Mouse (Mus musculus): ENCODE measurements around the gene Rhbdf1. TPM values are rescaled to one million over a fixed set of nuclear protein-coding genes. Genes with fewer than 3 reads are reported as not detected.
A peak's percentile ranks its signal among the peaks of the same experiment; 100 is the strongest.

Rhbdf1 gene
- polyA plus RNA-seq (2017; shearing (Covaris generic)), result 1 to 10 TPM in 1 of 2 experiments, not detected in 1; 1.1 TPM

DNA sequence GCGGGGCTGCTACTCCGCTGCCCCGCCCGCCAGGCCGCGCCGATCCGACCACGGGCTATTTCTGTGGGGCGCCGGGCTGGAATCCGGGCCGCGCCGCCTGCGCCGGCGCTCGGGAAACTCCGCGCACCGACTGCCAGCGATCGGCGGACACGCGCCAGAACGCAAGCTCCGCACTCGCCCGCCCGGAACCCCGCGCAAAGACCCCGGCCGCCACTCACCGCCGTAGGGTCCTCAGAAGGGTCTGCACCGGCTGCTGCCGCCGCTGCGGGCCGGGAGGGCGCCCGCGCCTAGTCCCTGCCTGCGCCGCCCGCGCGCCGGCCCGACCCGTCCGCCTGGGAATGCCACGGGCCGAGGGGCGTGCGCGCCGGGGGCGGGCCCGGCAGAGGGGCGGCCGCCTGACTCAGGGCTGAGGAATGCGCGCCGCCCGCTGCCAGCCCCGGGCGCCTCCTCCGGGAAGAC lies at the start of gene Rhbdf1:
Rhbdf1 (minus strand) TSS at position 350 of the 459 bp plus-strand sequence.
- ATAC-seq, result no peak

- ATAC-seq, result no peak
Observed at GRCm38 (mm10) chr11:32271178-32271577, 49.1 kb upstream of the Rhbdf1 start.

DNA sequence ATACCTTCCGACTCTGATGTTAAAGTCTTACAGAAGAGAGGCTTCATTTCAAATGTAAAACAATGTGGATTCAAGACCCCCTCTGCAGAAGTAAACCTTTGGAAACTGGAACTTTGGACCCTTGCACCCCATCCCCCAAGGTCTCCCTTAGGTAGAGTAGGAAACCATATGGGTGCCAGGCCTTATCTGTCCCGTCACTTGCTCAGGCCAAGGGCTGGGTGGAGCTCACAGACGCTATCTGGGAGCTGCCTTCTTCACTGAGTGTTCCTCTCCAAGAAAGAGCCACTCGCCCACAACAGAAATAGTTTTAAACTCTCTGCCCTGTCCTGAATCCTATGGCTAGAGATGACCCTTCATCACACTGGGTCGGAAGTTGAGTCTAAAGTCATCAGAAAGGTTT lies 46.9 kb upstream of the Rhbdf1 start:
- no peak for ATAC-seq

DNA sequence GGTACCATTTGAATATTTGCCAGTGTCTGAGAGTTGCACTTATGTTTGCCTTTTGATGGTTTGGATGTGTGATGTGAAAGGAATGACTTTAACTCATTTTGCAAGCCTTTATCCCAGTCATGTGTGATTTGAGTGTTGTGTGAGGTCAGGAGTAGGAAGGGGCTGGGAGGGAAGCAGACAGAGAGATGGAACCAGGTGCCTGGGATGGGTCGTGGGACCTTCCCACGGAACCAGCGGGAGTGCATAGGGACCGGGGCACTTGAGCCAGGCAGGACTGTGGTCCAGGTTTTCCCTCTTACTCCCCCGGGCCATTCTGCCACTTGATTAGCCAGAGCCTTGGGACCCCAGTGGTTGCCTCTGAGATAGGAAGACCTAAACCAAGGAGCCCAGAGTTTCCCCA lies 45.9 kb upstream of the Rhbdf1 start:
- ATAC-seq, result peak; percentile 2

GRCm38 (mm10) chr11:32267188-32267884 lies 45.2 kb upstream of the Rhbdf1 start, which contains the start of gene Nprl3:
Gene Nprl3 (minus strand): TSS chr11:32267707.
- peak; percentile 96 for ATAC-seq

DNA sequence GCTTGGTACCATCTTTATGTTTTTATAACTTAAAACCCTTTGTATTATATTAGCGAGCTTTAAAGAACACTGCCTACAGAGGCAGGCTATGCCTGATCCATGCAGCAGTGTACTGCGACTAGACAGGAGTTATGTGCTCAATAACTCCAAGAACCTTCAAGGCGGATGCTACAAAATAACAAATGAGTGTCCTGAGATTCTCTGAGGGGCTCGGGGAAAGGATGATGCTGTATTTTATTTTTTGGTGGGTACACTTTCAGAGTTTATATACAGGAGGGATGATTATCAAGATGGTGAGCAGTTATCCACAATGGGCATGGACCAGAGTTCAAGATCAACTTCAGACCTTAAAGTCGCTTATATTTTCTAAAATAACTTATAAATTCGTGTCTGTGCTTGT lies 44.7 kb upstream of the Rhbdf1 start:
- ATAC-seq, result no peak

GRCm38 (mm10) chr11:32266194-32266593 lies 44.1 kb upstream of the Rhbdf1 start:
- ATAC-seq, result no peak

- ATAC-seq, result no peak
Observed at GRCm38 (mm10) chr11:32265117-32265738, 43.1 kb upstream of the Rhbdf1 start.

DNA sequence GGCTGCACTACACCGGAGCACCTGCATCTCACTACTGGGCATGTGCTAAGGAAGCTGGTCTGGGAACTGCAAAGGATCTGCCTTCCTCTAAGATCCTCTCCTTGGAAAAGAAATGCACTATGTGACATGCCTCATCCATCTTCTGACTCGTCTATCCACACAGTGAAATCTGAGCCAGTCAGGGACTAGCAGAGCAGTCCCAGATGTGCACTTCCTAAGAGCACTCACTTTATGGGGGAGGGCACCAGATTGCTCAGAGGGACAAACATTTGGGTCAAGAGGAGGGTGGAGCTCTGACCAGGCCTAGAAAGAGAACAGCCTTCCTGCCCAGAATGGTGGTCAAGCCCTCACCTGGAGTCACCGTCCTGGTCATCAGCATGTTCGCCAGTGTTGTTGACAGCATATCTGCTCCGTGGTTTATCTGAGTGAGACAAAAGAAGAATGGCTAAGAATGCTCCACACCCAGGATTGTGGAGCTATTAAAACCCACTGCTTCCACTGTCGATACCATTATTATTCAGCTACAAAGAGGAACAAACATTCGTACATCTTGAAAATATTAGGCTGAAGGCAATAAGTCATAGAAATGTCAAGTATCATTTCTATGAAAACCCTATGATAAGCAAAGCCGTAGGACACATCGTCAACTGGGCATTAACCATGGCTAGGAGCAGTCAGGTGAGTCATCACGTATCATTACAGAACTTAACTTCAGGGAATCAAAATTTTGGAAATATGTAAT lies 40.7 kb upstream of the Rhbdf1 start:
- ATAC-seq, result no peak

- no peak for ATAC-seq
Observed at GRCm38 (mm10) chr11:32256566-32256965, 34.5 kb upstream of the Rhbdf1 start.

DNA sequence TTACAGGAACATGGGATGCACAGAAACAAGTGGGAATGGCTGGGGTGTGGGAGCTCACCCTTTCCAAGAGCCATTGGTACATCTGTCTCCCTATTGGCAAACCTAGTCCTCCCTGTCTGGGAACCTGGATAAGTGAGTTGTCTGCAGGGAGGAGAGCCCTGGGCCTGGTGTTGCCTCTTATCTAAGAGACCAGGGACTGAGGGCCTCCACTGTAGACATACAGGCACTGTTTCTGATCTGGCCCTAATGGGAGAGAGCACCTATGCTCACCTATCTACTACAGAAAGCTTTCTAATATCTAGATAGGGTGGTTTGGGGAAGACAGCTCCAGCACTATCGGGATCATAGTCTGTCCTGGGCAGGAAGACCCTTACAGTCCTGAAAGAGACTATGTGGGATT lies 34.0 kb upstream of the Rhbdf1 start:
- no peak for ATAC-seq

- no peak for ATAC-seq
Observed at GRCm38 (mm10) chr11:32253121-32253520, 31.0 kb upstream of the Rhbdf1 start.

GRCm38 (mm10) chr11:32250880-32251763 lies 29.0 kb upstream of the Rhbdf1 start:
- no peak for ATAC-seq

GRCm38 (mm10) chr11:32248350-32248749 lies 26.2 kb upstream of the Rhbdf1 start:
- ATAC-seq, result no peak

DNA sequence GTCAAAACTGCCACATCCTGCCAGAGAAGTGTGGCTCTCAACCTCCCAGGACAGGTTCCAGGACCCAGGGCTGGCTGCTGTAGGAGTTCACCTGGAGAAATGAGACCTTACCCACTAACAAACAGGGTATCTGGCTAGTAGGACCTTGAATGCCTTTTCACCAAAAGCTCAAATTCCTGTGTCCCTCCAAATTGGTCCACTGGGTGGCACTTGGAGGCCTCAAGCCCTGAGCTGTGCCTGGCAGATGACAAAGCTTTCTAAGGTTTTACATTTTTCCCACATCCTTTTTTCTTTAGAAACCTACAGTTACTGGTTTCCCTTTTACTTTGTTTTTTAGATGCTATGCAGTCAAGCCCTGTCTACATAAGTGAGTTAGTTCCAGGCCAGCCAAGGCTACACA lies 25.0 kb upstream of the Rhbdf1 start:
- no peak for ATAC-seq

- no peak for ATAC-seq
Observed at GRCm38 (mm10) chr11:32245614-32246013, 23.5 kb upstream of the Rhbdf1 start.

GRCm38 (mm10) chr11:32244617-32245016 lies 22.5 kb upstream of the Rhbdf1 start:
- ATAC-seq, result no peak

DNA sequence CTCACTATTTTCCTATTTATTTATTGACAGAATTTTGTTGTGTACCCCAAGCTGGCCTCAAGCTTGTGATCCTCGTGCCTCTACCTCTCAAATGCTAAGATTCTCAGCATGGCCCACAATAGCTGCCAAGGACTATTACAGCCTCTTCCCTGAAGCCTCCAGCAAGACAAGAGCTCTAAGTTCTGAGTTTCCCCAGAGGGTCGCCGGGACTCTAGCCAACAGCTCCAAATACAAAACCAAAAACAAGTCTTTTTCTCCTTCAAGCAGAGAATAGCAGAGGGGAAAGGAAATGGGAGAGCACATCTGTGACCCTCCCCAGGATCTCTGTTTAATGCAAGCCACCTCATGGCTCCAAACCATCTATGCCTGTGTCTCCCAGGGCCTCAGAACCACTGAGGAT lies 22.0 kb upstream of the Rhbdf1 start:
- no peak for ATAC-seq

- no peak for ATAC-seq
Observed at GRCm38 (mm10) chr11:32243205-32243955, 21.3 kb upstream of the Rhbdf1 start.

GRCm38 (mm10) chr11:32242209-32242608 lies 20.1 kb upstream of the Rhbdf1 start:
- ATAC-seq, result no peak

GRCm38 (mm10) chr11:32241391-32241790 lies 19.3 kb upstream of the Rhbdf1 start:
- ATAC-seq, result no peak

All from CD4-positive, CD25-positive, alpha-beta regulatory T cell, adult 4 months (primary cell).